Mouse (Mus musculus) frontal cortex, adult (tissue): ENCODE results near the gene Car2.

ENCODE experiments used
- ATAC-seq: cut with Nextera tagmentation; 2 replicates; pipeline ENCODE4 v1.9.2; 2017; ENCODE audit warnings: mild to moderate bottlenecking, moderate library complexity, mixed read lengths; ENCODE audit not compliant: low TSS enrichment

The Car2 gene

DNA sequence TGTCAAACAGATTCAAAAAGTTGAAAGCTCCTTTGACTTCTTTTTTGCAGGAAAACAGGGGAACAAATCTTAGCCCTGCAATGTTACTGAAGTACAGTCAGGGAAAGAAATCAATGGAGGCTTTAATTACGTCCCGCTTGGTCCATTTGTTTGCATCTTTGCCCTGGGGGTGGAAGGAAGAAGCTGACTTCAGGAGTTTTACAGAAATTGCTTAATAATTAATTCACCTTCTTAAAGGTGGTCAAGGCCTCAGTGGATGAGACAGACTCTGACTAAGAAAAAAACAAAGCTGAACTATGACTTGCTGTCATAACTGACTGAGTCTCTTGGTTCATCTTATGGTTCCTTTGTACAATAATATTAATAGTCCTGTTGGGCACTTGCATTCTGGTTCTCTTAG lies 59.6 kb downstream of the Car2 start:
- no peak for ATAC-seq

- peak; percentile 47; the same call in 1 of the 2 replicates for ATAC-seq
Measured at GRCm38 (mm10) chr3:14948067-14948800, 62.2 kb downstream of the Car2 start.

DNA sequence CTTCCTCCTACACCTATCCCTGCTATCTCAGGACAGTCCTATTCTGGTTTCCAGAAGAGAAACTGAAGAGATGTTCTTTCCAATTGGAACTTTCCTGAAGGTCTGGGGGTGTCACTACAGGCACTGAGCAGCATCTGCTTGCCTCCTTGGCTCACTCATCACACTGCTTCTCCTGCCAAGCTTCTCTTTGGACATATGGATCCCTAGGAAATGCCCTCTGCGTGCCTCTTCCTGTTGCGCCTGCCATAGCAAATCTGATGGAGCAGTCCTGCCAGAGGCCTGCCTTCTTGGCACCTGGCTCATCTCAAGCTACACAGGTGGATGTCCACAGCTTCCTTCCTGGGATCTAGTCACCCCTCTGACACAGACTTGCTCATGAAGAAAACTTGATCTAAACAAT lies 64.0 kb downstream of the Car2 start:
- ATAC-seq: peak; percentile 85
